Mouse (Mus musculus) liver, embryonic 13.5 days (tissue): ENCODE data around the gene Ifna16. TPM values are rescaled to one million over a fixed set of nuclear protein-coding genes. Genes with fewer than 3 reads are reported as not detected.

Experiments
- ATAC-seq: fragments of 200-750 bp; cut with Nextera tagmentation; 2 replicates; pipeline ENCODE4 v1.8.0; 2017; ENCODE audit warnings: low read depth, mild to moderate bottlenecking, moderate number of reproducible peaks, moderate library complexity
- DNase-seq: peaks from one replicate; pipeline ENCODE4 v3.0.0; 2022
- H3K27ac ChIP-seq: fragments of 300-500 bp; sonication (generic); 2 replicates; pipeline ENCODE4 v1.5.1; 2015; ENCODE audit warnings: moderate library complexity, mild to moderate bottlenecking, inconsistent platforms
- H3K27me3 ChIP-seq: fragments of 300-500 bp; sonication (generic); 2 replicates; pipeline ENCODE4 v1.6.1; 2015; ENCODE audit warnings: mild to moderate bottlenecking, inconsistent platforms
- H3K36me3 ChIP-seq: fragments of 300-500 bp; sonication (generic); 2 replicates; pipeline ENCODE4 v1.6.1; 2015; ENCODE audit warnings: mild to moderate bottlenecking, inconsistent platforms
- H3K4me1 ChIP-seq: fragments of 300-500 bp; sonication (generic); replicated peaks from 2 replicates; pipeline ENCODE4 v1.6.1; 2015; ENCODE audit warnings: inconsistent platforms
- H3K4me2 ChIP-seq: fragments of 300-500 bp; sonication (generic); 2 replicates; pipeline ENCODE4 v1.6.1; 2015; ENCODE audit warnings: inconsistent platforms, mild to moderate bottlenecking, moderate library complexity
- H3K4me3 ChIP-seq: fragments of 300-500 bp; sonication (generic); replicated peaks from 2 replicates; pipeline ENCODE4 v1.5.1; 2015; ENCODE audit warnings: mild to moderate bottlenecking, inconsistent platforms
- H3K9ac ChIP-seq: fragments of 300-500 bp; sonication (generic); 2 replicates; pipeline ENCODE4 v1.6.1; 2015; ENCODE audit warnings: mild to moderate bottlenecking, inconsistent platforms
- H3K9me3 ChIP-seq: fragments of 300-500 bp; sonication (generic); replicated peaks from 2 replicates; pipeline ENCODE4 v1.6.1; 2016; ENCODE audit warnings: inconsistent platforms
- WGBS: fragments of 180-500 bp; shearing (Covaris S2); methylation state at CpG from one replicate; pipeline ENCODE4 v1.1.7; 2015; ENCODE audit not compliant: insufficient replicate concordance; 5-methylcytosine and 5-hydroxymethylcytosine counted together
- polyA plus RNA-seq: library from polyadenylated mRNA; unstranded; fragments of >200 nt; fragmentation: Nextera tagmentation; extraction: Ambion mirVana; gene quantifications from 2 replicates; pipeline ENCODE4 v1.2.1, GENCODE M21; 2015

The Ifna16 gene
- polyA plus RNA-seq = not detected in 2 replicates

DNA sequence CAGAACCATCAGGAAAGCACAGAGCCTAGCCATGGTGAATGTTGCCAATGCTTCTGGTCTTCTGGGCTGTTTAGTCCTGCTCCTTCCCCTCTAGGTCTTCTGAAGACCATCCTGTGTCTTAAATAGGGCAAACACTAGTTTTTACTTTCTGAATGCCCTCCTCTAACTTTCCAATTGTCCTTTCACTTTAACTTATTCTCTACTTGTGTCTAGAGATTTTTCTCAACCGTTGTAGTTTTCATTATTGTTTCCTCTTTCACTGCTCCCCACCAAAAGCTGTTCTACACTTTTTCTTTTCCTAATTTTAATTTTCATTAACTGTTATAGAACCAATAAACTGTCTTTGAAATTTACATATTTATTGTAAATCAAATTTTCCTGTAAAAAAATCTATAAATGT, at the start of gene Ifna16:
Gene Ifna16, minus strand, starts transcription at position 101 of the 400 bp plus-strand sequence.
- DNase-seq = no peak
- Histone ChIP-seq H3K9me3 (no peaks in the 10 kb centered on the region), H3K9ac (no peak within 1 kb of the TSS), H3K4me1 (no peaks in the 10 kb centered on the region), H3K4me2 (no peak within 1 kb of the TSS), H3K27ac (no peak within 1 kb of the TSS), H3K4me3 (no peak within 1 kb of the TSS), H3K36me3 (no peaks in the 10 kb centered on the region), H3K27me3 (no peaks in the 10 kb centered on the region)
- no peak for ATAC-seq
- 59% methylated on average over 1 of the region's 1 CpGs for WGBS

GRCm38 (mm10) chr4:88723497-88724090, 46.9 kb upstream of the Ifna16 start:
- H3K4me3 ChIP-seq = no peak overlapping the region
- H3K27me3 ChIP-seq = no peaks in the 10 kb centered on the region
- ATAC-seq (no peak), DNase-seq (no peak)
- H3K9me3 ChIP-seq = no peaks in the 10 kb centered on the region
- H3K4me2 ChIP-seq = no peak overlapping the region
- H3K4me1 ChIP-seq = peaks cover 29% of the 10 kb centered on the region
- no peak overlapping the region for H3K27ac ChIP-seq
- no peak overlapping the region for H3K9ac ChIP-seq
- WGBS = 58% methylated on average over 8 of the region's 8 CpGs
- peaks cover 16% of the 10 kb centered on the region for H3K36me3 ChIP-seq

DNA sequence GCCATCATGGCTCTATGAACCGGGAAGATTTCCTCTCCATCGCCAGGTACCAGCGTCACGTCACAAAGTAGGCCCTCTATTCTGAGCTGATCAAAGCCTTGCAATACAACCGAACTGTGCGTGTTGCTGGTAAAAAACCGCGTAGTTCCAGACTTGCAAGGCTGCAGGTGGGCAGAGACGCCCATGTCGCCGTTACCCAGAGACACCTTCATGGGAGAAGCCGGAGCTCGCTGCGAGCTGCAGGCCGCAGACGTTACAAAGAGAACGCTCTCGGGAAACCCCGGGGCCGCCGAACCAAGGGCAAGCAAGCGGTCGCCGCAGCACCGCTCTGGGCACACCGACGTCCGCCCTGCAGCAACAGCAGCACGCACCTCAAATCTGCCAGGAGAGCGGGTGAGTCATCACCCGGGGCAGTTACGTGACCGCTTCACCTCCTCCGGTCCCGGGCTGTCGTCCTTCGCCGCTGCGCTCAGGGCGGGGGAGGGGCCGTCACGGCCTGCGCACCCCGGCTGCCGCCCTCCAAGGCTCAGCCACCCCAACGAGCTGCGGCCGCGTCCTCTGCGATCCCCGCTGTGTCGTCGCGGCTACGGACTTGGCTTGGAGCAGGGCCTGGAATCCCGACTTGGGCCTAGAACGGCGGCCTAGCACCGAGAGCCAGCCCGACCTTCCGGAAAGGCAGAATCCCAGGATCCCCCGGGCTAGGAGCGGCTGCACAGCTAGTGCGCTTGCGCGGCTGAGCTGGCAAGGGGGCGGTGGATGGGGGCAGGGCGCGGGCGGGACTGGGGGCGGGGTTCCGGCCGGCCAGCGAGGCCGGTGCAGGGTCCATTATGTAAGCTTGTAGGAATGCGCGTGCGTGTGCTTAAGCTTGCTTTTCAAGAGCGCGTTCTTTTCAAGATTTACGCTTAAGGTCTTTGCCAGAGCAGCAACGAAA, 45.3 kb upstream of the Ifna16 start, which contains the start of the genes Gm26566 and Klhl9:
Gene Gm26566, plus strand, starts transcription at position 15 of the 931 bp plus-strand sequence.
Gene Klhl9, minus strand, starts transcription at position 675 of the 931 bp plus-strand sequence.
- DNase-seq (peak; percentile 83), ATAC-seq (peak; percentile 95)
- WGBS = under 1% methylated on average over 82 of the region's 82 CpGs
- H3K27me3 ChIP-seq = no peaks in the 10 kb centered on the region
- H3K9me3 ChIP-seq = no peaks in the 10 kb centered on the region
- peak within 1 kb of the TSS; percentile 74 for H3K4me3 ChIP-seq
- H3K4me2 ChIP-seq = peak within 1 kb of the TSS; percentile 88
- peaks cover 35% of the 10 kb centered on the region for H3K4me1 ChIP-seq
- peaks cover 19% of the 10 kb centered on the region for H3K36me3 ChIP-seq
- peak within 1 kb of the TSS; percentile 88 for H3K9ac ChIP-seq
- H3K27ac ChIP-seq = peak within 1 kb of the TSS; percentile 93

DNA sequence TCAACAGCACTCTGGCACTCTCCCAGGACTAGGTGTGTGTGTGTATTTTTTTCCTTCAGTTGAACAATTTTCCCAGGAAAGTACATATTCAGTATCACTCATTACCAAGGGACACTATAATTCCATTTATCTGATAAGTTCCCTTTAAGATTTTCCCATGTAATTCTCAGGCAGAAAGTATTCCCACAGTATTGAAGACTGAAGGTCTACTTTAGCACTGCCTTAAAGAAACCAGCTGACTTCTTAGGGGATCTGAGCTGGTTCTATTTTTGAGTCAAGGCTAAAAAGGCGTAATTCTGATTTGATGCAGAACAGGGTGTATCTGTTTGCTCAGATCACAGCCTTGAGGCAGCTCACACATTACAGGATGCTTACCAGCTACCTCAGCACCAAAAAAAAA, 42.0 kb upstream of the Ifna16 start:
- WGBS = 66% methylated on average over 1 of the region's 1 CpGs

DNA sequence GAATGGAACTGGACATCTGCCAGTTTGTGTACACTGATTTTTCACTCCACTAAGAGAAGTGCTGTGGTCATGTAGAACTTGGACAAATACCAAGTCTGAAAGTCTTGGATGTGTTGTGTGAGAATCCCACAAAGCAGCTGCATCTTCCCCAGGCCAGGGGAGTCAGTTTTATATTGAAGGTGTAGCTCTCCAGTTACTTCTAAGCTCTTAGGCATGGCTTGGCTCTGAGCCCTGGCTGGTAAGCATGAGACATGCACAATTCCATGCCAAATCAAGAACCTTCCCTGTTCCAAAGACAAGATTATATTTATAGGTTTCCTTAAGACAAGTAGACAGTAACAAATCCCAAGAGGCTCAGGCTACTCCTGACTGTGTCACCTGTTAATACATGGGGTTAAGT, 38.3 kb upstream of the Ifna16 start:
- H3K4me3 ChIP-seq = no peak overlapping the region
- H3K4me2 ChIP-seq = no peak overlapping the region
- DNase-seq (no peak), ATAC-seq (no peak)
- H3K27ac ChIP-seq = no peak overlapping the region
- H3K4me1 ChIP-seq = peaks cover 16% of the 10 kb centered on the region
- H3K36me3 ChIP-seq = peaks cover 34% of the 10 kb centered on the region
- H3K27me3 ChIP-seq = no peaks in the 10 kb centered on the region
- no peaks in the 10 kb centered on the region for H3K9me3 ChIP-seq
- H3K9ac ChIP-seq = no peak overlapping the region

More for the DNA sequence above, 42.0 kb upstream of the Ifna16 start:
- Histone ChIP-seq H3K9ac (0 out of 2 replicates have a peak overlapping the region, but pooled peaks have one; percentile 22), H3K4me1 (peaks cover 35% of the 10 kb centered on the region), H3K4me3 (peak overlapping the region; percentile 35), H3K4me2 (peak overlapping the region; percentile 57), H3K27ac (no peak overlapping the region), H3K9me3 (no peaks in the 10 kb centered on the region), H3K36me3 (peaks cover 39% of the 10 kb centered on the region), H3K27me3 (no peaks in the 10 kb centered on the region)
- ATAC-seq = no peak
- no peak for DNase-seq

- no peak overlapping the region for H3K4me3 ChIP-seq
- peaks cover 10% of the 10 kb centered on the region for H3K4me1 ChIP-seq
- WGBS = 52% methylated on average over 1 of the region's 1 CpGs
- H3K27me3 ChIP-seq = no peaks in the 10 kb centered on the region
- ATAC-seq = no peak
- no peak overlapping the region for H3K4me2 ChIP-seq
- no peak overlapping the region for H3K27ac ChIP-seq
- H3K36me3 ChIP-seq = peaks cover 32% of the 10 kb centered on the region
- no peaks in the 10 kb centered on the region for H3K9me3 ChIP-seq
- no peak for DNase-seq
- H3K9ac ChIP-seq = no peak overlapping the region
Measured at GRCm38 (mm10) chr4:88714281-88714680, 37.6 kb upstream of the Ifna16 start.

DNA sequence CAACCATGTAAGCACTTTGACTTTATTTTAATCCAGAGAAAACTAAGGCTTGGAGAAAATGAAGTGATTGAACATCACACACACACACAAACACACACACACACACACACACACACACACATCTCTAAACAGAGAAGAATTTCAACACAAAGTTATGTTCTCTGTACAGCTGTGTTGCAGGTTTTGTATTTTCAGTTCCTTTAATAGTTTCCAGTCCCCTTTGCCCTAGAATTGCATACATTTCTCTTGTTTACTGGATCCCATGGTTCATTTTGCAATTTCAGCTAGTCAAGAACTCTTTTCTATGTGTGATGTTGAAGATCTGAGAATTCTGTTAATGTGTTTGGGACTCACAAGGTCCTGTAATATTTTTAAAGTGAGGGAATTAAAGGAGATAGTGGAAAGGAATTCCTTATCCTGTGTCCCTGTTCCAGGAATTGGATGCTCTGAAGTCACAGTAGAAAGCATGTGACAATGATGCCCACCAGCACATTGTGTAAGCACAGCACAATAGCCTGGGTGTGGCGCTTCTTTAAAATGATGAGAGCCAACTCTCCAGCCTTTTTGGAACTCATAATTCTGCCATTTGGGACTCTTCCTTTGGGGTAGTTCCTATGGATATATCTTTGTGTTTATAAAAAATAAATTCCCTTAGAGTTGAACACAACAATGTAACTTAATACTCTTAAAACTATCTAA, 30.6 kb upstream of the Ifna16 start:
- Histone ChIP-seq H3K4me2 (no peak overlapping the region), H3K9me3 (no peaks in the 10 kb centered on the region), H3K27ac (no peak overlapping the region), H3K4me3 (no peak overlapping the region), H3K36me3 (no peaks in the 10 kb centered on the region), H3K9ac (no peak overlapping the region), H3K27me3 (no peaks in the 10 kb centered on the region), H3K4me1 (no peaks in the 10 kb centered on the region)
- DNase-seq (no peak), ATAC-seq (no peak)
- 67% methylated on average over 1 of the region's 1 CpGs for WGBS

- Histone ChIP-seq H3K4me2 (no peak overlapping the region), H3K27ac (no peak overlapping the region), H3K36me3 (no peaks in the 10 kb centered on the region), H3K4me1 (no peaks in the 10 kb centered on the region), H3K9ac (no peak overlapping the region), H3K9me3 (no peaks in the 10 kb centered on the region), H3K27me3 (no peaks in the 10 kb centered on the region), H3K4me3 (no peak overlapping the region)
- WGBS = 13% methylated on average over 3 of the region's 3 CpGs
- DNase-seq (no peak), ATAC-seq (no peak)
Measured at GRCm38 (mm10) chr4:88705924-88706323, 29.2 kb upstream of the Ifna16 start.

DNA sequence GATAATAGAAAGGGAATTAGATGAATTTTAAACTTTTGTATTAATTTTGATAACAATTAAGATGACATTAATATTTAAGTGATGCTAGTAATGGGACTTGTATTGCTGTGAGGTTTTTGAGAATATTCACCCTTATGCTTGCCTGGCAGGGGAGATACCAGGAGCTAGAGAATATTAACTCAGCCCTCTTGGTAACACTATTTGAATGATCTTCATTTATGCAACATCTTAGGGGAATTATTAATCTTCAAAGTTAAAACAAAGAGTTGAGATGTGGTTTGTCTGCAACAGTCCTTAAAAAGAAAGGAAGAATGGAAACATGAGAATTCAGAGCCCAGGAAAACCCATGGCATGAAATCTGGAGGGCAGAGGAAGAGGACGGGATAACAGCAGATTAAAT, 22.6 kb upstream of the Ifna16 start:
- Histone ChIP-seq H3K27me3 (no peaks in the 10 kb centered on the region), H3K9ac (no peak overlapping the region), H3K4me3 (no peak overlapping the region), H3K36me3 (no peaks in the 10 kb centered on the region), H3K9me3 (no peaks in the 10 kb centered on the region), H3K4me2 (no peak overlapping the region), H3K4me1 (no peaks in the 10 kb centered on the region), H3K27ac (no peak overlapping the region)
- no peak for DNase-seq
- WGBS = 71% methylated on average over 1 of the region's 1 CpGs
- no peak for ATAC-seq

GRCm38 (mm10) chr4:88698781-88699180, 22.1 kb upstream of the Ifna16 start:
- Histone ChIP-seq H3K4me1 (no peaks in the 10 kb centered on the region), H3K27me3 (no peaks in the 10 kb centered on the region), H3K36me3 (no peaks in the 10 kb centered on the region), H3K9ac (no peak overlapping the region), H3K9me3 (no peaks in the 10 kb centered on the region), H3K4me3 (no peak overlapping the region), H3K27ac (no peak overlapping the region), H3K4me2 (no peak overlapping the region)
- DNase-seq (no peak), ATAC-seq (no peak)
- WGBS = 44% methylated on average over 5 of the region's 5 CpGs

DNA sequence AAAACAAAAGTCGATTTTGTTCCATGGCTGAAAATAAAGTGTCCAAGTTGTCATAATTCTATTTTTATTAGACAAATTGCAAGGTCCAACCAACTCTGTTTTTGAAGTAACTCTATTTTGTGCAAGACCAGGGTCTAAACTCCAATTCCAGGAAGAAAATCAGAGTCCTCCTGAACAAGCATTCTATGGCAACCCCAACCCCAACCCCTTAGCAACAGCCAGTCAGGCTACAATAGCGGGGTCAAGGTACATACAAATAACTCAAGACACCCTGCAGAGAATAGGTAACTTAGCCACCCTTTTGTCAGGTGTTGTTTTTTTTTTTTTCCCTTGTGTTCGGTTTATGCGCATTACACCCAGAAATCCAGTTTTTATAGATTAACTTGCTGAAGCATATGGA, 21.0 kb upstream of the Ifna16 start:
- 63% methylated on average over 4 of the region's 4 CpGs for WGBS
- Histone ChIP-seq H3K27ac (no peak overlapping the region), H3K4me1 (no peaks in the 10 kb centered on the region), H3K4me2 (no peak overlapping the region), H3K36me3 (no peaks in the 10 kb centered on the region), H3K27me3 (no peaks in the 10 kb centered on the region), H3K9ac (no peak overlapping the region), H3K4me3 (no peak overlapping the region), H3K9me3 (no peaks in the 10 kb centered on the region)
- ATAC-seq (no peak), DNase-seq (no peak)
